Mouse (Mus musculus): Measurements from ENCODE around the gene Bcl2l2. TPM values are rescaled to one million over a fixed set of nuclear protein-coding genes. Genes with fewer than 3 reads are reported as not detected.
A peak's percentile ranks its signal among the peaks of the same experiment; 100 is the strongest.

Gene Bcl2l2
- polyA plus RNA-seq, 1 experiment from 2014 or later, result 3.5 TPM

DNA sequence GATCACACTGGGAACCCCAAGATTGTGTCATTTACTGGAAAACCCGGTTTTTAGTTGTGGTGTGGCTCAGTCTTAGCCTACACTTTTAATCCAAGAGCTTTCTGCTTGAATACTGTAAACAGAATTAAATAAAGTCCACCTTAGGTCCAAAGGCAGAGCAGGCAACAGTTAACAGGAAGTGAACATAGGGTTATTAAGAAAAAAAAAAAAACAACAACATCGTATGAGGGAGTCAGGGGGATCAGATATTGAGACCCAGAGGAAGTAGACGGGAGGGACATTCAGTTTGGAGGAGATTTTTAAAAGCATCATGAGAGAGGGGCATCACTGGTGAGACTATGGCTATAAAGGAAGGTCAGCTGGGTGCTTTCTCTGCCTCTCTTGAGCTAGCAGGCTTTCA lies 16.9 kb upstream of the Bcl2l2 start:
- Histone ChIP-seq H3K9ac (replicated peaks; ENCODE audit: low read depth, low read length) (no peak overlapping the region), H3K9me3 (ENCODE audit: control insufficient read depth, low read length) (no peaks in the 10 kb centered on the region), H3K27ac (ENCODE audit: low read length) (no peak overlapping the region), H3K27me3 (replicated peaks; ENCODE audit: control insufficient read depth, insufficient read depth, low read length) (no peaks in the 10 kb centered on the region), H3K36me3 (ENCODE audit: control insufficient read depth, insufficient read depth) (no peaks in the 10 kb centered on the region), H3K4me2 (ENCODE audit: low read length) (no peak overlapping the region), H3K4me3 (replicated peaks; ENCODE audit: low read length) (no peak overlapping the region), H3K4me1 (replicated peaks; ENCODE audit: control insufficient read depth, insufficient read depth, low read length) (peaks cover 8% of the 10 kb centered on the region)
- 55% methylated on average over 3 of the region's 3 CpGs for WGBS
- no peak for ATAC-seq

DNA sequence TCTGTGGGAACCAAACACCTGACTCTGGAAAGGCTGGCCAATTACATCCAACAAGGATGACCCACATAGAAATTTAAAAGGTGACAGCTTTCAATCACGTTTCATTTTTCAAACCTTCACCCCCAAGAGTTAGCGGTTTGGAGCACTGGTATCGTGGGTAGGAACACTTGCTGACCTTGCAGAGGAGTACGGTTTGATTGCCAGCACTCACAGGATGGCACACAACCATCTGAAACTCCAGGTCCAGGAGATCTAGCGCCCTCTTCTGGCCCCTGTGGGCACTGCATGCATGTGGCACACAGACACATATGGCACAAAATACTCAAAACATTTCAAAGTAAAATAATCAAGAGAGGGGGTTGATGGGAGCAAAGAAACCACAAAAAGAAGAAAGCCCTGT lies 16.2 kb upstream of the Bcl2l2 start:
- ATAC-seq, result no peak
- 55% methylated on average over 5 of the region's 5 CpGs for WGBS
- no peak overlapping the region for H3K4me2 ChIP-seq (ENCODE audit: low read length)

DNA sequence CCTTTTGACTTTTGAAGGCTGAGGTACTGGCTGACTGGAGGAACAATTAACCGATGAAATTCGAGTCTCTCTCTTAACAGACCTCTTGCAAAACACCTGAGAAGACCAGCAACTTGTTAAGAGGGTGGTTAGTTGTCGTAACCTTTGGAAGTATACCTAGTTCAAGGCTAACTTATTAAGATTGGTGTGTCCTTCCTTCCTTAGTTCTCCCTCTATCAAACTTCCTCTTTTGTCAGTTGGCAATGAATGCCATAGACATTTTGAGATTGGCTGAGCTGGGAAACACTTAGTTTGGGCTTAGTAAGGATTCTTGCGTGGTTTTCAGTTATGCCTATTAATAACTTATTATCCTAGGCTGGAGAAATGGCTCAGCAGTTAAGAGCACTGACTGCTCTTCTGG lies 15.2 kb upstream of the Bcl2l2 start:
- Histone ChIP-seq H3K4me2 (ENCODE audit: low read length) (no peak overlapping the region), H3K36me3 (ENCODE audit: control insufficient read depth, insufficient read depth) (no peaks in the 10 kb centered on the region)

More for the DNA sequence above, 16.2 kb upstream of the Bcl2l2 start:
- no peaks in the 10 kb centered on the region for H3K9me3 ChIP-seq (ENCODE audit: control insufficient read depth, low read length)
- H3K9ac ChIP-seq (replicated peaks; ENCODE audit: low read depth, low read length), result no peak overlapping the region
- no peak overlapping the region for H3K4me3 ChIP-seq (replicated peaks; ENCODE audit: low read length)
- no peaks in the 10 kb centered on the region for H3K27me3 ChIP-seq (replicated peaks; ENCODE audit: control insufficient read depth, insufficient read depth, low read length)
- no peaks in the 10 kb centered on the region for H3K36me3 ChIP-seq (ENCODE audit: control insufficient read depth, insufficient read depth)
- H3K27ac ChIP-seq (ENCODE audit: low read length), result no peak overlapping the region
- peaks cover 8% of the 10 kb centered on the region for H3K4me1 ChIP-seq (replicated peaks; ENCODE audit: control insufficient read depth, insufficient read depth, low read length)

DNA sequence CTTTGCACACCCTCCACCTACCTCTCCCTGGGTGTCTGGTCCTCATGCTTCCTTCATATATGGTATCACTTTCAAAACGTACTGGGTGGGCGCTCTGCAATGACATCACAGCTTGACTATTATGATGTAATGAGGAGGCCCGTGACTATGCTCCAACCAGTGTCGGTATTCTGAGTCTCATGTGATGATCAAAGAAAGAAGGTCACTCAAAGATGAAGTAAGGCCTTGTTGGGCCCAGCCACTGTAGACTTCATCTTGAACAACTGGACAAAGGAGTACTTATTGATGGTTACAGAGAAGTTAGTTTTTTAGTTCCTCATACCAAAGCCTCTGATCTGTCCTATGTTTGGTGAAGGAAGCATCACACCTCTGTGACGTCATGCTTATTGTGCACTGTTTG lies 12.3 kb upstream of the Bcl2l2 start, which contains the start of gene Homez:
Homez (minus strand) TSS at position 101 of the 400 bp plus-strand sequence.
- no peaks in the 10 kb centered on the region for H3K27me3 ChIP-seq (replicated peaks; ENCODE audit: control insufficient read depth, insufficient read depth, low read length)
- 89% methylated on average over 5 of the region's 5 CpGs for WGBS
- no peak within 1 kb of the TSS for H3K4me2 ChIP-seq (ENCODE audit: low read length)
- H3K36me3 ChIP-seq (ENCODE audit: control insufficient read depth, insufficient read depth), result no peaks in the 10 kb centered on the region
- no peak within 1 kb of the TSS for H3K4me3 ChIP-seq (replicated peaks; ENCODE audit: low read length)
- H3K4me1 ChIP-seq (replicated peaks; ENCODE audit: control insufficient read depth, insufficient read depth, low read length), result peaks cover 6% of the 10 kb centered on the region
- H3K9me3 ChIP-seq (ENCODE audit: control insufficient read depth, low read length), result no peaks in the 10 kb centered on the region
- no peak for ATAC-seq
- H3K27ac ChIP-seq (ENCODE audit: low read length), result no peak within 1 kb of the TSS
- H3K9ac ChIP-seq (replicated peaks; ENCODE audit: low read depth, low read length), result no peak within 1 kb of the TSS

More for the DNA sequence above, 15.2 kb upstream of the Bcl2l2 start:
- H3K27me3 ChIP-seq (replicated peaks; ENCODE audit: control insufficient read depth, insufficient read depth, low read length), result no peaks in the 10 kb centered on the region
- H3K9me3 ChIP-seq (ENCODE audit: control insufficient read depth, low read length), result no peaks in the 10 kb centered on the region
- ATAC-seq, result no peak
- no peak overlapping the region for H3K4me3 ChIP-seq (replicated peaks; ENCODE audit: low read length)
- peaks cover 8% of the 10 kb centered on the region for H3K4me1 ChIP-seq (replicated peaks; ENCODE audit: control insufficient read depth, insufficient read depth, low read length)
- 88% methylated on average over 4 of the region's 4 CpGs for WGBS
- no peak overlapping the region for H3K9ac ChIP-seq (replicated peaks; ENCODE audit: low read depth, low read length)
- no peak overlapping the region for H3K27ac ChIP-seq (ENCODE audit: low read length)

DNA sequence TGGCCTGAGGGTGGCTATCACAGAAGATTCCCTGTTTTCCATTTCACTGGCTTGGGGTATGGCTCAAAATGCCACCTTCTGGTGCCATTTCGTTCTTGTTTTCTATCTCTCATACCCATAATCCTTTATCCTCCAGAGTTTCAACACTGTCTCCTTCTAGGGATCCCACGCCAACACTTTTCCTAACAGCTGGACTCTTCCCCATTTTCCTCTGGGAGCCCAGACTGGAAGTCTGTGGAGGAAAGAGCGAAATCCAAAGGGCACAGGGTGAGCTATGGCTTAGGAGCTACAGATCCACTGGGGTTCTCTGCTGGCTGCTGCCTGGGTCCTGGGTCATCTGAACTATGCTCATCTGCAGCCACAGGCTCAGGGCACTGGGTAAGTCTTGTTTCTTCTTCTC lies 9.0 kb upstream of the Bcl2l2 start:
- no peak overlapping the region for H3K27ac ChIP-seq (ENCODE audit: low read length)
- no peaks in the 10 kb centered on the region for H3K27me3 ChIP-seq (replicated peaks; ENCODE audit: control insufficient read depth, insufficient read depth, low read length)
- no peaks in the 10 kb centered on the region for H3K9me3 ChIP-seq (ENCODE audit: control insufficient read depth, low read length)
- H3K4me1 ChIP-seq (replicated peaks; ENCODE audit: control insufficient read depth, insufficient read depth, low read length), result peaks cover 13% of the 10 kb centered on the region
- no peak overlapping the region for H3K4me2 ChIP-seq (ENCODE audit: low read length)
- 90% methylated on average over 3 of the region's 3 CpGs for WGBS
- no peak overlapping the region for H3K4me3 ChIP-seq (replicated peaks; ENCODE audit: low read length)
- no peak overlapping the region for H3K9ac ChIP-seq (replicated peaks; ENCODE audit: low read depth, low read length)
- H3K36me3 ChIP-seq (ENCODE audit: control insufficient read depth, insufficient read depth), result no peaks in the 10 kb centered on the region
- no peak for ATAC-seq

DNA sequence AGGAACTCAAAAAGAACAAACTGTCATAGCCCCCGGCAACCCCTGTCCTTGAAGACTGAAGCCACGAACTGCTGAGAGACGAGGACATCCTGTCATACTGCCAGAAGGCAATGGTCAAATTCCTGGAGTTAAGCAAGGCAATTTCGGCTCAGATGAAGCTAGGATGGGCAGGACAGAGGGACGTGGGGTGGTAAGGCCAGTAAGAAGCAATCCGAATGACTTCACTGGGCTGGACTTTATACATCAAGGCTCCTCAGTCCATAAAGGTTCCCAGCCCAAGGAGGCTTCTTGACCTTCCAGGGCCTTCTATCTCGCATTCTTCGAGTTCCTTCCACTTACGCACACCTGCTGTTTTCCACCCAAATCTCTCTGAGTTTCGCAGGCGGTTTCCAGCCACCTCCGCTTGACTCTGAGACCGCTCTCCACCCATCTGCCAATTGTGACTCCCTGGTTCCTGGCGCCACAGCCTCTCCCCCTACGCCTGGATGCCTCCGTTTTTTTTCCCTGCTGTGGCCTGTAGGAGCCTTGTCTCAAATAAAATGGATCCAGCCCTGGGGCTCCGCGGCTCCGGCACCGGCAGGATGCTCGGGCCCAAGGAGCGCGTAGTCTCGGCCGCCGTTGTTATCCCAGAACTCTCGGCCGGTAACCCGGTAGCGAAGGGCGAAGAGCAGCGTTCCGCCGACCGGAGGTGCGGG lies 7.2 kb upstream of the Bcl2l2 start:
- Histone ChIP-seq H3K27me3 (replicated peaks; ENCODE audit: control insufficient read depth, insufficient read depth, low read length) (no peaks in the 10 kb centered on the region), H3K9ac (replicated peaks; ENCODE audit: low read depth, low read length) (peak overlapping the region; percentile 85), H3K4me1 (replicated peaks; ENCODE audit: control insufficient read depth, insufficient read depth, low read length) (peaks cover 13% of the 10 kb centered on the region), H3K4me3 (replicated peaks; ENCODE audit: low read length) (peak overlapping the region; percentile 64), H3K9me3 (ENCODE audit: control insufficient read depth, low read length) (no peaks in the 10 kb centered on the region), H3K27ac (ENCODE audit: low read length) (peak overlapping the region; percentile 94), H3K36me3 (ENCODE audit: control insufficient read depth, insufficient read depth) (no peaks in the 10 kb centered on the region), H3K4me2 (ENCODE audit: low read length) (peak overlapping the region; percentile 98)
- ATAC-seq, result peak; percentile 62
- WGBS, result 2% methylated on average over 36 of the region's 36 CpGs

DNA sequence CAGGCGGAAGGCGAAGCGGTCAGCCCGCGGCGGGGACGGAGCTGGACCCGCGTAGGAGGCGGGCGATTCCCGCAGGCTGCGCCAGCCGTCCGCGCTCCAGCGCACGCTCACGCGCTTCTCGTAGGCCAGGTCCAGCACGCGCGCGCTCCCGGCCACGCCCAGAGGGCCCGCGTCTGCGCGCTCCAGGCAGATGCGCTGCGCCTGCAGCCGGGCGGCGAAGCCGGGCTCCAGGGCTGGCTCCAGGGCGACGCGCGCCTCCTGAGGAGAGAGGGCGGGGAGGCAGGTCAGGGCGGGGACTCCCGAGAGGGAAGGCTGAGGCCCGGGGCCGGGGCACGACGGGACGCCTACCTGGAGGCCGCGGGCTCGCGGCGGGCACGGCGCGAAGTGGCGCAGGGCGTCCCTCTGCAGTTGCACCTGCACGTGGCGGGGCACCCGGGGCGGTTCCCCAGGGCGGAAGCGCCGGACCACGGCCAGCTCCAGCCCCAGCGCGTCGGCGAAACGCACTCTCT lies 6.6 kb upstream of the Bcl2l2 start:
- peak overlapping the region; percentile 85 for H3K9ac ChIP-seq (replicated peaks; ENCODE audit: low read depth, low read length)
- H3K27ac ChIP-seq (ENCODE audit: low read length), result peak overlapping the region; percentile 94
- H3K4me1 ChIP-seq (replicated peaks; ENCODE audit: control insufficient read depth, insufficient read depth, low read length), result peaks cover 13% of the 10 kb centered on the region
- H3K4me2 ChIP-seq (ENCODE audit: low read length), result peak overlapping the region; percentile 98
- ATAC-seq, result peak; percentile 93
- WGBS, result 0% methylated on average over 57 of the region's 72 CpGs
- H3K27me3 ChIP-seq (replicated peaks; ENCODE audit: control insufficient read depth, insufficient read depth, low read length), result no peaks in the 10 kb centered on the region
- H3K4me3 ChIP-seq (replicated peaks; ENCODE audit: low read length), result peak overlapping the region; percentile 64
- no peaks in the 10 kb centered on the region for H3K36me3 ChIP-seq (ENCODE audit: control insufficient read depth, insufficient read depth)
- H3K9me3 ChIP-seq (ENCODE audit: control insufficient read depth, low read length), result no peaks in the 10 kb centered on the region

DNA sequence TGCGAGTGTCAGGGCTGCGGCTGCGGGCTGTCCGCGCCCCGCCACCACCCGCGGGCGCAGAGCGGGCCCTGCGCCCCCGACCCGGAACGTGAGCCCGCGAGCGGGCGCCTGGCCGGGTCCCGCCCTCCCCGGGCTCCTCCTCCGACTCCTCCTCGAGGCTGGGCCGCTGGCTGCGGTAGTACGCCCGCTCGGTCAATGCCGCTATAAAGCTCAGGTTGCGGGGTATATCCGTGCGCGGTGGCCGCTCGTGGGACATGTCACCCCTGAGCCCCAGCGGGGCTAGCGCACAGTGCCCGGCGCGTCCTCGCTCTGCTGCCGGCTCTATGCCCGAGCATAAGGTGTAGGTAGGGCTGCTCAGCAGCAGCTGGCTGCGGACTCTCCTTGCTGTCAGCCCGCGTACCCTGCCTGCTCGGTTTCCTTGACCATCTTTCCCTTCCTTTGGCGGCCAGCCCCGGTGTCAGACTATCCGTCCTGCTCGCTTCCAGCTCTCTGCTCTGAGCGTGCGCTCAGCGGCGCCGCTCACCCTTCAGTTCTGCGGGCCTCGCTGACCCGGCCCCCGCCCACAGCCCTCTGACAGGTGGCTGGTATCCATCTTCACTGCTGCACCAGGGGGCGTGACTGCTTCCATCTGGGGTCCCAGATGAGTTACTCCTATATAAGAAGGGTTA lies 6.0 kb upstream of the Bcl2l2 start, which contains the start of gene Ppp1r3e:
Ppp1r3e (minus strand) TSS at position 503 of the 668 bp plus-strand sequence.
- under 1% methylated on average over 42 of the region's 61 CpGs for WGBS
- Histone ChIP-seq H3K36me3 (ENCODE audit: control insufficient read depth, insufficient read depth) (no peaks in the 10 kb centered on the region), H3K9me3 (ENCODE audit: control insufficient read depth, low read length) (no peaks in the 10 kb centered on the region), H3K4me1 (replicated peaks; ENCODE audit: control insufficient read depth, insufficient read depth, low read length) (peaks cover 13% of the 10 kb centered on the region), H3K27me3 (replicated peaks; ENCODE audit: control insufficient read depth, insufficient read depth, low read length) (no peaks in the 10 kb centered on the region), H3K27ac (ENCODE audit: low read length) (peak within 1 kb of the TSS; percentile 94), H3K4me3 (replicated peaks; ENCODE audit: low read length) (peak within 1 kb of the TSS; percentile 64), H3K4me2 (ENCODE audit: low read length) (peak within 1 kb of the TSS; percentile 98), H3K9ac (replicated peaks; ENCODE audit: low read depth, low read length) (peak within 1 kb of the TSS; percentile 85)
- peak; percentile 71 for ATAC-seq

DNA sequence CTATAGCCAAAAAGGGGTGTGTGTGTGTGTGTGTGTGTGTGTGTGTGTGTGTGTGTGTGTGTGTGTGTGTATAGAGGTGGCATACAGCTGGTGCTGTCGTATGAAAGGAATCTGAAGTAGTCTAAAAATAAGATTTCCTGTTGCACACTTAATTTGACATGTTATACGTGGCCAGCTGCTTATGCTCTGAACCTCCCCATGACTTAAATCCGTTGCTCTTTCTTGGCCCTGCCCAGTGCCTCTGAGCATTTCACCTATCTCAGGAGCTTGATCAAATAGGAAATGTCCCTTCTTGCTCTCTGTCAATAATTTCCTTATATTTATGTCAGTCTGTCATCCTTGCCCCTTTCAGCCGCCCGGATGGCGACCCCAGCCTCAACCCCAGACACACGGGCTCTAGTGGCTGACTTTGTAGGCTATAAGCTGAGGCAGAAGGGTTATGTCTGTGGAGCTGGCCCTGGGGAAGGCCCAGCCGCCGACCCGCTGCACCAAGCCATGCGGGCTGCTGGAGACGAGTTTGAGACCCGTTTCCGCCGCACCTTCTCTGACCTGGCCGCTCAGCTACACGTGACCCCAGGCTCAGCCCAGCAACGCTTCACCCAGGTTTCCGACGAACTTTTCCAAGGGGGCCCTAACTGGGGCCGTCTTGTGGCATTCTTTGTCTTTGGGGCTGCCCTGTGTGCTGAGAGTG lies 990 bp downstream of the Bcl2l2 start:
- Histone ChIP-seq H3K4me1 (replicated peaks; ENCODE audit: control insufficient read depth, insufficient read depth, low read length) (peaks cover 23% of the 10 kb centered on the region), H3K27ac (ENCODE audit: low read length) (peak overlapping the region; percentile 74), H3K4me3 (replicated peaks; ENCODE audit: low read length) (peak overlapping the region; percentile 55), H3K27me3 (replicated peaks; ENCODE audit: control insufficient read depth, insufficient read depth, low read length) (no peaks in the 10 kb centered on the region), H3K9me3 (ENCODE audit: control insufficient read depth, low read length) (no peaks in the 10 kb centered on the region), H3K36me3 (ENCODE audit: control insufficient read depth, insufficient read depth) (no peaks in the 10 kb centered on the region), H3K9ac (replicated peaks; ENCODE audit: low read depth, low read length) (peak overlapping the region; percentile 69), H3K4me2 (ENCODE audit: low read length) (peak overlapping the region; percentile 90)
- 26% methylated on average over 21 of the region's 21 CpGs for WGBS
- no peak for ATAC-seq
